Mouse (Mus musculus) neutrophil, adult 5-6 weeks (primary cell): ENCODE results near the gene Kif26b. TPM values are rescaled to one million over a fixed set of nuclear protein-coding genes. Genes with fewer than 3 reads are reported as not detected.

Experiments
- total RNA-seq: library from RNA; stranded (forward); fragments of 200-1000 nt; gene quantifications from 2 replicates; pipeline ENCODE4 v1.2.3, GENCODE M21; 2017

The Kif26b gene
- total RNA-seq, 1 experiment from 2014 or later: 0.23 TPM

Other genes with a start within 250 kb of the Kif26b start
- gene Cox20, start 210.0 kb upstream of the Kif26b start, total RNA-seq: 102 and 129 TPM in 2 replicates
- 466 and 492 TPM in 2 replicates for gene Hnrnpu, start 191.3 kb upstream of the Kif26b start, total RNA-seq
- gene Efcab2, start 123.0 kb upstream of the Kif26b start, total RNA-seq: 8.1 and 11.7 TPM in 2 replicates